Mouse (Mus musculus) lung, adult 2 months (tissue): ENCODE measurements around the gene Acr. TPM values are rescaled to one million over a fixed set of nuclear protein-coding genes. Genes with fewer than 3 reads are reported as not detected.

Experiments
- DNase-seq: peaks from one replicate; pipeline ENCODE4 v3.0.0; 2022
- H3K4me1 ChIP-seq: fragments of 200-500 bp; 2 replicates; pipeline ENCODE4 v1.6.1; 2011; ENCODE audit warnings: low read length; ENCODE audit not compliant: control insufficient read depth, insufficient read depth
- H3K4me3 ChIP-seq: fragments of 200-500 bp; replicated peaks from 2 replicates; pipeline ENCODE3; 2011; ENCODE audit warnings: low read depth, mild to moderate bottlenecking, control low read depth, low read length; ENCODE audit errors: extremely low read depth
- CTCF ChIP-seq: fragments of 200-500 bp; IDR thresholded peaks from 2 replicates; pipeline ENCODE4 v1.5.1; 2011; ENCODE audit warnings: mild to moderate bottlenecking, low read length, control low read depth; ENCODE audit not compliant: insufficient read depth
- POLR2A ChIP-seq: fragments of 200-500 bp; IDR thresholded peaks from 2 replicates; pipeline ENCODE4 v1.6.1; 2011; ENCODE audit warnings: low read depth, mild to moderate bottlenecking, control low read depth, low read length, borderline replicate concordance; ENCODE audit errors: extremely low read depth
- WGBS: fragments of 180-500 bp; shearing (Covaris S2); methylation state at CpG from one replicate; pipeline ENCODE4 v1.1.7; 2018; 5-methylcytosine and 5-hydroxymethylcytosine counted together
- polyA plus RNA-seq: library from polyadenylated mRNA; depleted of rRNA; stranded (reverse); fragments of >200 nt; gene quantifications from 2 replicates; pipeline ENCODE4 v1.2.3, GENCODE M21; 2012

Gene Acr
- polyA plus RNA-seq, 1 experiment: 2.9 TPM

DNA sequence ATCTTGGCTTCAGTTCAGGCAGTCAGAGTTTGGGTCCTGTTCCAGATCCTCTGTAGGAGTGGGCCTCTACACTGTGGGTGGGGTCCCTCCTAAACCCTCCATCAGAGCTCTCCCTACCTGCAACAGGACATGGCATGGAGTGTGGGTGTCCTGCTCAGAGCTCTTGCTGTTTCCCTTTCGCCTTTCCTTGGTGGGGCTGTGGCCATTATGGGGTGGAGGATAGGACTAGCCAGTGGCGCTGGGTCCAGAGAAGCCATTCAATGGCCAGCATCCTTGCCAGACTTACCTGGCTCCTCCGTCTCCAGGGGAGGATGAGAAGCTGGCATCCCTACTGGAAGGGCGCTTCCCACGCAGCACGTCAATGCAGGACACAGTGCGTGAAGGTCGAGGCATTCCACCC lies 20.8 kb upstream of the Acr start:
- no peak overlapping the region for H3K4me3 ChIP-seq
- DNase-seq: no peak
- no peak for TF ChIP-seq POLR2A
- TF ChIP-seq CTCF: no peak
- H3K4me1 ChIP-seq: no peaks in the 10 kb centered on the region
- 71% methylated on average over 8 of the region's 8 CpGs for WGBS

DNA sequence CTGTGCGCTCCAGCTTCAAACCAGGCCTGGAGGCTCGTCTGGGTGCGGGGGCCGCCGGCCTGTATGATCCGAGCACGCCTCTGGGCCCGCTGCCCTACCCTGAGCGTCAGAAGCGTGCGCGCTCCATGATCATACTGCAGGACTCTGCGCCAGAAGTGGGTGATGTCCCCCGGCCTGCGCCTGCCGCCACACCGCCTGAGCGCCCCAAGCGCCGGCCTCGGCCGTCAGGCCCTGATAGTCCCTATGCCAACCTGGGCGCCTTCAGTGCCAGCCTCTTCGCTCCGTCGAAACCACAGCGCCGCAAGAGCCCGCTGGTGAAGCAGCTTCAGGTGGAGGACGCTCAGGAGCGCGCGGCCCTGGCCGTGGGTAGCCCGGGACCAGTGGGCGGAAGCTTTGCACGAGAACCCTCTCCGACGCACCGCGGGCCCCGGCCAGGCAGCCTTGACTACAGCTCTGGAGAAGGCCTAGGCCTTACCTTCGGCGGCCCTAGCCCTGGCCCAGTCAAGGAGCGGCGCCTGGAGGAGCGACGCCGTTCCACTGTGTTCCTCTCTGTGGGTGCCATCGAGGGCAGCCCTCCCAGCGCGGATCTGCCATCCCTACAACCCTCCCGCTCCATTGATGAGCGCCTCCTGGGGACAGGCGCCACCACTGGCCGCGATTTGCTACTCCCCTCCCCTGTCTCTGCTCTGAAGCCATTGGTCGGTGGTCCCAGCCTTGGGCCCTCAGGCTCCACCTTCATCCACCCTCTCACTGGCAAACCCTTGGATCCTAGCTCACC lies 20.1 kb upstream of the Acr start:
- no peaks in the 10 kb centered on the region for H3K4me1 ChIP-seq
- 51% methylated on average over 58 of the region's 58 CpGs for WGBS
- no peak for DNase-seq
- no peak overlapping the region for H3K4me3 ChIP-seq
- TF ChIP-seq CTCF (no peak), POLR2A (no peak)

DNA sequence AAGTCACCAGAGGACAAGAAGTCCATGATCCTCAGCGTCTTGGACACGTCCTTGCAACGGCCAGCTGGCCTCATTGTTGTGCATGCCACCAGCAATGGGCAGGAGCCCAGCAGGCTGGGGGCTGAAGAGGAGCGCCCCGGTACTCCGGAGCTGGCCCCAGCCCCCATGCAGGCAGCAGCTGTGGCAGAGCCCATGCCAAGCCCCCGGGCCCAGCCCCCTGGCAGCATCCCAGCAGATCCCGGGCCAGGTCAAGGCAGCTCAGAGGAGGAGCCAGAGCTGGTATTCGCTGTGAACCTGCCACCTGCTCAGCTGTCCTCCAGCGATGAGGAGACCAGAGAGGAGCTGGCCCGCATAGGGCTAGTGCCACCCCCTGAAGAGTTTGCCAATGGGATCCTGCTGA lies 19.3 kb upstream of the Acr start:
- 53% methylated on average over 11 of the region's 11 CpGs for WGBS
- Histone ChIP-seq H3K4me1 (no peaks in the 10 kb centered on the region), H3K4me3 (no peak overlapping the region)
- no peak for DNase-seq
- TF ChIP-seq POLR2A (no peak), CTCF (no peak)

DNA sequence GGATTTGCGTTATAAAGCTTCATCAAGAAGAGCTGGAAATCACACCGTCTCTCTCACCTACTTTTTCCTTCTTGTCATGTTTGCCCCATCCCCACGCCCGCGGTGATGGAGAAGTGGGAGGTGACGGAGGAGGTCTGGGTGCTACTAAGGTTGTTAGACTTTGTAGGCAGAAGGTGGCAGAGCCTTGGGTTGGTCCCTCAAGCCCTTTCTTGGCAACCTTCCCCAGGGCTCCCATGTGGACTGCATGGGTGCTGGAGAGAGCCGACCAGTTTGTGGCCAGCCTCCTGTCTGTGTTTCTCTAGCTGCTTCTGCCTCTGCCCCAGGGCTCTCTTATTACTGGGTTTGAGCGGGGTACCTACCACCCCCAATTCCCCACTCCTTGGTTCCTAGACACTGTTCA lies 17.6 kb upstream of the Acr start:
- no peak for DNase-seq
- WGBS: 83% methylated on average over 8 of the region's 8 CpGs
- TF ChIP-seq CTCF: no peak
- Histone ChIP-seq H3K4me1 (peaks cover 11% of the 10 kb centered on the region), H3K4me3 (no peak overlapping the region)

DNA sequence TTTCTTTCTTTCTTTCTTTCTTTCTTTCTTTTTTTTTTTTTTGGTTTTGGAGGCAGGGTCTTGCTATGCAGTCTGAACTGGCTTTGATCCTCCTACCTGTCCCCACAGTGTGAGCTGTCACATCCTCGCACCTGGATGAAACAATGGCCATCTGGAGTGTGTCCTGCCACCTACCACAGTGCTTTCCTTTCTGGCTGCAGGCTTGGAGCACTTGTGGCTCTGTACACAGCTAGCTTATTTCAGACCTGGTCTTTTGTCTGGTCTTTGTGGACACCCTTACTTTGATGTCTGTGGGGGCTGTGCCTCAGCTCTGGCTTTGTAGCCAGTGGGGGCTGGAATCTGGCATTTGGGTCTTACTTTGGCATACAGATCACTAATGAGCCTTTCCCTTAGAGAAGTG lies 16.4 kb upstream of the Acr start:
- Histone ChIP-seq H3K4me1 (peaks cover 20% of the 10 kb centered on the region), H3K4me3 (no peak overlapping the region)
- WGBS: 75% methylated on average over 1 of the region's 1 CpGs
- DNase-seq: no peak
- no peak for TF ChIP-seq POLR2A
- no peak for TF ChIP-seq CTCF

DNA sequence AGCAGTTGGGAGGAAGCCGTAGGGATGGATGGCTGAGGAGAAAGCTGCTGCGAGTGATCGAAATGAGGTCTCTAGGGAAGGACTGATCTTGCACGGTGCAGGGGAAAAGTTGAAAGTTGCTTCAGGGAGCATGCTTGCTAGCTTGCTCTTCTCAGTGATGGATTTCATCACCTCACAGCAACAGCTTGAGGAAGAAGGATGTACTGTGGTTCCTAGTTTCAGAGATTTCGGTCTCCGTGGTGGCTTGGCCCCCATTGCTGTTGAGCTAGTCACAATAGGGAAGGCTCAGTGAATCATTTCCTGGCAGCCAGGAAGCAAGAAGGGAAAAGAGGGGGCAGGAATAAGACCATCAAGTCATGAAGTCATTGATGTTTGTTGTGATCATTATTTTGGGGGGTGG lies 12.5 kb upstream of the Acr start:
- DNase-seq: no peak
- H3K4me1 ChIP-seq: peaks cover 25% of the 10 kb centered on the region
- no peak overlapping the region for H3K4me3 ChIP-seq
- TF ChIP-seq POLR2A (no peak), CTCF (no peak)
- 66% methylated on average over 6 of the region's 6 CpGs for WGBS

DNA sequence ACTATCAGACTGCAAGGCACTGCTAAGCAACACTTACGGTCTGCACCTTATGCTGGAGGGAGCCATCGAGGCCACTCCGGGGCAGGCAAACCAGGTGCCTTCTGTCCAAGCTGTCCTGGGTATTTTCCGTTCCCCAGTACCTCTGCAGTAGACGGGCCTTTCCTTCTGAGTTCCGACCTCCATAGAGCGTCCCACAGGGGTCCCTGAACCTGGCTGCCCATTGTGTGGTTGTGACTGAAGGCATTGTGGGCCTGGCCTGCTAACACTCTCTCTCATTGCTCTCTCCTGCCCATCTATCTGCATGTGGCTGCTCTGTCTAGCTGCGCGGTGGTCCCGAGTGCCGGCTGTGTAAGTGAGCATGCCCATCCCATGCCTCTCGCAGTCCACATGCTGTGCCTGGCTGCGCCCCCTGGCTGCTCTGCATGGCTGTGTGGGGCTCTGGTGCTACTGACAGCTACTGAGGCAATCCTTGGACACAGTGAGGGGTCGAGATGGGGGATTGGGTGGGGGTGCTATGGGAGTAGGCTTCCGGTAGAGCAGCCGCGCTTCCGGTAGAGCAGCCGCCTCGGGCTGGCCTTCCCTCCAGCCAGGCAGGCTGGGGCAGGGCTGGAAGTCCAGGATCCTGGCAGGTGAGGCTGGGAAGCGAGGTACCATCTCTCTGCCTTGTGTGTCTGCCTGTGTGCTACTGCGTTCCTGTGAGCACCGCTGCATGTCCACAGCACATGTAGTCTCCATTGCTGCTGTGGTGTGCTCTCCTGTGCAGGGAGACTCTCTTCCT lies 11.5 kb upstream of the Acr start:
- TF ChIP-seq POLR2A (no peak), CTCF (no peak)
- WGBS: 45% methylated on average over 23 of the region's 23 CpGs
- no peak for DNase-seq
- Histone ChIP-seq H3K4me1 (peaks cover 25% of the 10 kb centered on the region), H3K4me3 (no peak overlapping the region)

DNA sequence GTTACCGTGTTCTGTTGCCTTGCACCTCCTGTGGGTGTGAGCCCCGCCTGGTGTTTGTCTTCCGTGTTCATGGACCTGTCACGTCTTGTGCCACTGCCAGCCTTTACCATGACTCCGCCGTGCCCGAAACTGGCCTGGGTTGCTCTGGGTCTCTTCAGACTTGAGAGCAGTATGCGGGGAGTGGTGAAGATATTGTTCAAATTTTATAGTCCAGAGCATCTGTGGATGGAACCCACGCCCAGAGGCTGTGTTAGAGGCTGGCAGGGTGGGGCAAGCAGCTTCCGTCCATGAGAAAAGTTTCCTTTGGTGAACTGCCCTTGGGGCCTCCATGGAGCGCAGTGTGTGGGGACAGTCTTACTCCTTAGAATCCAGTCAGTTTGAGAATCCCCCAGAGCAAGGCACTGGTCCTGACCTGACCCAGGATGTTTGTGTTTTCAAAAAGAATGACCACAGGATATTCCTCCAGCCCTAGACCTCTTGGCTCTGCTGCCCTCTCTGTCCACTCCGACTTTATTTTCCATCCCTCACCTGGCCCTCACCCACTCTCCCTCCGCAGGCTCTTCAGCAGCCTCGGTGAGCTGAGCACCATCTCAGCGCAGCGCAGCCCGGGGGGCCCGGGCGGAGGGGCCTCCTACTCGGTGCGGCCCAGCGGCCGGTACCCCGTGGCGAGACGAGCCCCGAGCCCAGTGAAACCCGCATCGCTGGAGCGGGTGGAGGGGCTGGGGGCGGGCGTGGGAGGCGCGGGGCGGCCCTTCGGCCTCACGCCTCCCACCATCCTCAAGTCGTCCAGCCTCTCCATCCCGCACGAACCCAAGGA lies 10.7 kb upstream of the Acr start:
- 35% methylated on average over 40 of the region's 40 CpGs for WGBS
- Histone ChIP-seq H3K4me1 (peaks cover 25% of the 10 kb centered on the region), H3K4me3 (no peak overlapping the region)
- DNase-seq: no peak
- TF ChIP-seq POLR2A: no peak
- no peak for TF ChIP-seq CTCF

DNA sequence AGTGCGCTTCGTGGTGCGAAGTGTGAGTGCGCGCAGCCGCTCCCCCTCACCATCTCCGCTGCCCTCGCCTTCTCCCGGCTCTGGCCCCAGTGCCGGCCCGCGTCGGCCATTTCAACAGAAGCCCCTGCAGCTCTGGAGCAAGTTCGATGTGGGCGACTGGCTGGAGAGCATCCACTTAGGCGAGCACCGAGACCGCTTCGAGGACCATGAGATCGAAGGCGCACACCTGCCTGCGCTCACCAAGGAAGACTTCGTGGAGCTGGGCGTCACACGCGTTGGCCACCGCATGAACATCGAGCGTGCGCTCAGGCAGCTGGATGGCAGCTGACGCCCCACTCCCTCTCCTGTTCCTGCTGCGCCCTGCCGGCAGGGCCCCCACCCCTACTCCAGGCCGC lies 10.1 kb upstream of the Acr start:
- no peak for DNase-seq
- 35% methylated on average over 34 of the region's 34 CpGs for WGBS
- H3K4me3 ChIP-seq: no peak overlapping the region
- H3K4me1 ChIP-seq: peaks cover 25% of the 10 kb centered on the region
- TF ChIP-seq POLR2A (no peak), CTCF (no peak)

DNA sequence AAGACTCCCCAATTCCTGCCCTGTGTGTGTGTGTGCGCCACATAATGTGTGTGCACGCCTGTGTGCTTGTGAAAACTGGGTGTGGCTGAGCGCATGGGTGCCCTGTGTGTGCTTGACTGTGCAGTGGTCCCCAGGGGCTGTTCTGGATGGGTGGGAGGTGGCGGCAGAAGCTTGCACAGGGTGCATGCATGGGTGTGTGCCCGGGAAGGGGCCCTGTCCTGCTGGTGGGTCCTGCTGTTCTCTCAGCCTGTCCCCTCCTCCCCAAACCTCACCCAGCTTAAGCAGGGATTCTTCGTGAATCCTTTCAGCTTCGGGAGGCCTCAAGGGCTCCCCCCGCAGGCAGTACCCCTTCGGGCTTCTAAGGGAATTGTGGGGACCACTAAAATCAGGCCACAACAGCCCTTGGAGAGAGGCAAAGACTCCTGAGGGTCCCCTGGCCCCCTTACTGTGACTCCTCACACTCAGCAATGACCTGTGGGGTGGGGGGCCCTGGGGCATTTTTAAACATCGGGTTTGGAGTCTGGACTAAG lies 8.9 kb upstream of the Acr start:
- 71% methylated on average over 10 of the region's 10 CpGs for WGBS
- Histone ChIP-seq H3K4me1 (peaks cover 23% of the 10 kb centered on the region), H3K4me3 (no peak overlapping the region)
- no peak for DNase-seq
- no peak for TF ChIP-seq POLR2A
- TF ChIP-seq CTCF: no peak
